Mouse (Mus musculus) adrenal gland, adult 18-20 months (tissue): ENCODE data around the gene Trafd1. TPM values are rescaled to one million over a fixed set of nuclear protein-coding genes. Genes with fewer than 3 reads are reported as not detected.

Experiments
- DNase-seq, 2 experiments: peaks; one replicate each; pipeline ENCODE4 v3.0.0; 2021 to 2022; ENCODE audit warnings: low spot score in 2 of 2
- long read RNA-seq, 2 experiments: library from polyadenylated mRNA; stranded (forward); transcript quantifications; one replicate each; pipeline ENCODE4 v2.0.0; 2021
- total RNA-seq, 2 experiments: library from RNA; stranded (reverse); gene quantifications; 1 replicate in 1 of 2; 2 replicates in 1 of 2; pipeline ENCODE4 v1.2.3; 2021

The Trafd1 gene
- 10 to 100 TPM; 41.6 to 49.4 TPM for total RNA-seq
- long read RNA-seq, experiment 1, transcript Trafd1-201 (12 exons, 2,503 nt): major isoform, 6 of 49 reads
- long read RNA-seq, experiment 1, partial matches to known transcripts: 2 of 49 reads
- long read RNA-seq, experiment 1, other reads (novel, unspliced or antisense): 41 of 49 reads
- long read RNA-seq, experiment 2, transcript Trafd1-201 (12 exons, 2,503 nt): major isoform, 18 of 65 reads
- long read RNA-seq, experiment 2, partial matches to known transcripts: 9 of 65 reads
- long read RNA-seq, experiment 2, other reads (novel, unspliced or antisense): 33 of 65 reads

DNA sequence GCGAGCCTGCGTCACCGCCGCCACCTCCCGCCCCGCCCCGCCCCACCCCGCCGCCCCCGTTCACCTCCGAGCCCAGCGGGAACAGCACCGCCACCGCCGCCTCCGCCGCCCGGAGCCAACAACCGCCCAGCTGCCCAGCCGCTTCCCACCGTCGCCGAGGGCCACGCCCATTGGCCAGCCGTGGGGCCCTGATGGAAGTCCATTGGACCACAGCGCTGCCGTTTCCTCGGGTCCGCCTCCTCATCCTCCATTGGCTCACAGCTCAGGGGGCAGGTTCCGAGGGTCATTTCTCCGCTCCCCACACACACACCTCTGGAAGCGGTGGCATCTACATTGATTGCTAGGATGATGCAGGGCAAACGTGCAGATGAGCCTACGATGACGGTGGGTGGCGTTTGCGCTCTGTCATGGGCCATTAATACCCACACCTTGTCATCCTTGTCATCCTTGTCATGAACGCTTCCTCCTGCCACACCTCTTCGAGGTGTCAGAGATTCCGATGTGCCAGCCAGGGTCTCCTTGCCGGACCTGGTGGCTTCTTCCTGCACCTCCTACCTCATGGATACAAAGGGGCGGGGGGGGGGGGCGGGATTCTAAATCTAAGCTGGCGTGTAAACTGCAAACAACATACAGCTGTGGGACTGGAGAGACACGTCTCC is at the start of gene Trafd1:
TSS of gene Trafd1 (minus strand) at position 172 of the 659 bp plus-strand sequence.
- DNase-seq: peak; percentile 91 to 93

- no peak for DNase-seq
Observed at GRCm38 (mm10) chr5:121428954-121429353, 43.5 kb upstream of the Trafd1 start.

DNA sequence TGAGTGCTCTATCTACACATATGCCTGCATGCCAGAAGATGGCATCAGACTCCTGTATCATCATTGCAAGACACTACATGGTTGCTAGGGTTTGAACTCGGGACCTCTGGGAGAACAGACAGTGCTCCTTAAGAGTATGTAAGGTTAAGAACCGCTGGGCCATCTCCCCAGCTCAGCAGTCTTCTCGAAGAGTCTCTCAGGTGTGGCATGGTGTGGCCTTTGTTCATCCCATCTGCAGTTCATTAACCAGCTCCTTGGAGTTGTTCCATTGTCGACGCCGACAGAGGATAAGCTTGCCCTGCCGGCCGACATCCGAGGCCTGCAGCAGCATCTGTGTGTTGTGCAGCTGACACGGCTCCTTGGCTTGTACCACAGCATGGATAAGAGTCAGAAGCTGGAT is 37.9 kb upstream of the Trafd1 start:
- no peak for DNase-seq

DNA sequence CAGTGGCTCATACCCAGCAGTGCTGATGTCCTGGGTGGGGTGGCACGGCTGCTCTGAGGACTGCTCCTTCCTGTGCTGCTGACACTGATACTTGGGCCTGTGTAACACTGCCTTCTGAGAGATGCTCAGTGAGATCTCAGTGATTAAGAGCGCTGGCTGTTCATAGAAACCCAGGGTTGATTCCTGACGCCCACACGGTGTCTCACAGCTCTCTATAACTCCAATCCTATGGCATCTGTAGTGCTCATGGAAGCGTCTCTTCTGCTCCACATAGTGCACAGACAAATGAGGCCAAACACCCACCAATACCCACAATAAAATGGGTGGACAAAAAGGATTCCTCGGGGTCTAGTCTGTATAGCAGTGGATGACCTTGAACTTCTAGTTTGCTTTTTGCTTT is 37.4 kb upstream of the Trafd1 start:
- no peak for DNase-seq

- no peak for DNase-seq
Observed at GRCm38 (mm10) chr5:121420721-121421120, 35.3 kb upstream of the Trafd1 start.

- no peak for DNase-seq
Observed at GRCm38 (mm10) chr5:121410975-121411374, 25.5 kb upstream of the Trafd1 start.

GRCm38 (mm10) chr5:121407856-121408255 is 22.4 kb upstream of the Trafd1 start:
- DNase-seq: no peak

DNA sequence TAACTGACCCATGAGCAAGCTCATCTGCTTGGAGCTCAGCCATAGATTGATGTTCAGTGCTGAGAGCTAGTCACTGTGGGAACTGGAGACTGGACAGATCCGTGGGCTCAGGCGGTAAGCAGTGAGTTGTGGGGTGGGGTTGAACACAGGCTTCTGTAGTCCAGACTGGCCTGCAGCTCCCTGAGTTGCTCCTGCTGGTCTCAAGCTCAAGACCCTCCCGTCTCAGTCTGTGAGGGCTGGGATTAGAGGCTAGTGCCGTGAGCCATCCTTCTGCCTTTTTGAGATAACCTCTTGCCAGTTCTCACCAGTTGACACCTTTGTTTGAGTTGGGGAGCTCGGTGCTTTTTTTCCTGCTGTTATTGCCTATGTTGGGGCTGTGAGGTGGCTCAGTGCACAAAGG is 15.4 kb upstream of the Trafd1 start:
- no peak for DNase-seq

DNA sequence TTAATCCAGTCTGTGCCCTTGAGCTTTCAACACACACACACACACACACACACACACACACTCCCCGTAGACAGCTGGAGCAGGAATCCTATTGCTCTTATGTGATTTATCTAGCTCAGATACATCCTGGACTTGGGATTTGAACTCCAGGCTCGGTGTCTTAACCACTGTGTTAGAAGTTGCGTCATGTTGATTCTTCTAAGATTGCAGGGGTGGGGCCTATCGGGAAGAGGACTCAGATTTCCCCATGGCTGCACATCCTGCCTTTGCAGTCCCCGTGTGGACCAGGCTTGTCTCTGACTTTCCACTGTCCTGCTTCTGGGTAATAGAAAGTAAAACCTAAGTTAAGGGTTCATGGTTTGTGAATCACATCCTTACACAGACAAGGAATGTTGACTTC is 14.6 kb upstream of the Trafd1 start:
- DNase-seq: no peak

DNA sequence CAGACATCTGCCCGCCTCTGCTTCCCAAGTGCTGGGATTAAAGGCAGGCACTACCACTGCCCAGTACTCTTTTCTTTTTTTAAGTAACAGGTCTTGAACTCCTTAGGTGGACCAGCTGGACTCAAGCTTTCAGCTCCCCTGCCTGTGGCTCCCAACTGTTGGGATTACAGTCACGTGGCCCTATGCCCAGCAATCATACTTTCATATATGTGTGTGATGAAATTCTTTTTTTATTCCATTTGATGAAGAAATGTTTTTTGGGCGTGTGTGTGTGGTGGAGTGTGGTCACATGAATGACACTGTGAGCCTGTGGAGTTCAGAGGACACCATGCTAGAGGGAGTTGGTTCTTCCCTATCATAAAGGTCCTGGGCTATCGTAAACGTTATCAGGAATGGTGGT is 14.1 kb upstream of the Trafd1 start:
- DNase-seq: no peak

GRCm38 (mm10) chr5:121398965-121399462 is 13.6 kb upstream of the Trafd1 start:
- no peak for DNase-seq

GRCm38 (mm10) chr5:121398146-121398964 is 12.9 kb upstream of the Trafd1 start:
- DNase-seq: no peak

DNA sequence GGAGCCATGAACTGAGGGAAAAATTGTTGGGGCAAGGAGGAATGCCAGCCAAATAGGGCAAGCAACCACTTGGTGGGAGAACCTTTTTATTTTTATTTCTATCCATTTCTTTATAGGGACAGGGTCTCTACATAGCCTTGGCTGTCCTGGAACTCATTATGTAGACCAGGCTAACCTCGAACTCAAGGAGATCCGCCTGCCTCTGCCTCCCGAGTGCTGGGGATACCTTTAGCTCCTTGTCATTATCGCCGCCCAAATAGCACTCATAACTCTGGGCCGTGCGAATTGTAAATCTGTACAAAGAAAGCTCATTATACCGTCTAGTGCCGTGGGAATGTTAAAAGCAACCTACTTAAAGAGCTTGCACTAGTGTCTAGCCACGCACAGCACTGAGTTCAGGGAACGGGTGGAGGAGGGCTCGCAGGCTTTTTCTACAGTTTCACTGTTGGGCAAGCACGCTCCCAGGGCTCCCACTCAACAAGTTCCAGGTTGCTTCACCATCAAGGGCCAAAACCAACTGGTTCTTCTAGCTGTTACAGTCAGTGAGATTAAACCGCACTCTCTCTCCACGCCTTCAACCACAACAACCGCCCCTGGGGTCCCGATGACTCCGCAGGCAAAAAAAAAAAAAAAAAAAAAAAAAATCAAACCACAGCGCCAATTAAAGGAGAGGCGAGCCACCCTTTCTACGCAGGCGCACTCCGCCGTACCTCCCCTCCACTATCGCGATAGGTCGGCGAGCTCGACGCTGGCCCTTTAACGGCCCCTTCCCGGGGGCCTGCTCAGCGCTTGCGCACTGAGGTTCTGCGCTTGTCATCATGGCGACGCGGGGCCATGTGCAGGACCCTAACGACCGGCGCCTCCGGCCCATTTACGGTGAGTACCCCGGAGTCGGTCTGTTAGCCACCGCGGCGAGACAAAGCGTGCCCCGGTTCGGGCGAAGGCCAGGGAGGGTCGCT is 12.0 kb upstream of the Trafd1 start, which contains the start of gene Naa25:
TSS of gene Naa25 (plus strand) at position 750 of the 959 bp plus-strand sequence.
- DNase-seq: peak; percentile 93 to 94

DNA sequence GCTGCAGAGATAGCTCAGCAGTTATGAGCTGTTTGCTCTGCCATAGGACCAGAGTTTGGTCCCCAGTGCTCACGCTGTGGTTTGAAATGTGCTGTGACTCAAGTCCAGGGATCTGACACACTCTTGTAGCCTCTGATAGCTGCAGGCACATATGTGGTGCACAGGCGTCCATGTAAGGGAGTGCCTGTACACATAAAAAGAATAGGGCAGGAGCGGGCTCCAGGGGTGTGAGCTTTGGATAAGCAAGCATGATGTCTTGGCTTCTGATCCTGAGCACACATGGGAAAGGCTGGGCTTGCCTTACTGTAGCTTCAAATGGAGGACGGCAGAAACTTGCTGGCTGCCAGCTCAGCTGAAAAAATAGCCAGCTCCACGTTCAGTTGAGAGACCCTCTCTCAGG is 10.2 kb upstream of the Trafd1 start:
- DNase-seq: no peak

DNA sequence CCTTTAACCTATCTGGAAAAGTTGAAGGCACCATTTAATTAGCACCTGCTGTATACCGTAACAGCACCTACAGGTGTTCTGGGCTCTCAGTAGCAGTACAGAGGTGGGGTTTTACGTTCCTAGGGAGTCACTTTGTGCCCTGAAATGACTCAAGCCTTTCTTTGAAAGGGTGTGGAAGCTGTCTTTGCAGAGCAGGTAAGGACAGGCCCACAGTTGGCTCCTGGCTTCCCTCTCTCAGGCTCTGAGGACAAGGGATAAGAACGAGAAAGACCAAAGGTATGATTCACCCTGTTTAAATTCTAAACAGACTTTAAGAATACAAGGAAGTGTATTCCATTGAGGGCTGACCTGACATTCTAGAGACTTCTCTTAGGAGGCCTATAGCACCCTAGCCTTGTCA is 8.0 kb upstream of the Trafd1 start:
- no peak for DNase-seq

DNA sequence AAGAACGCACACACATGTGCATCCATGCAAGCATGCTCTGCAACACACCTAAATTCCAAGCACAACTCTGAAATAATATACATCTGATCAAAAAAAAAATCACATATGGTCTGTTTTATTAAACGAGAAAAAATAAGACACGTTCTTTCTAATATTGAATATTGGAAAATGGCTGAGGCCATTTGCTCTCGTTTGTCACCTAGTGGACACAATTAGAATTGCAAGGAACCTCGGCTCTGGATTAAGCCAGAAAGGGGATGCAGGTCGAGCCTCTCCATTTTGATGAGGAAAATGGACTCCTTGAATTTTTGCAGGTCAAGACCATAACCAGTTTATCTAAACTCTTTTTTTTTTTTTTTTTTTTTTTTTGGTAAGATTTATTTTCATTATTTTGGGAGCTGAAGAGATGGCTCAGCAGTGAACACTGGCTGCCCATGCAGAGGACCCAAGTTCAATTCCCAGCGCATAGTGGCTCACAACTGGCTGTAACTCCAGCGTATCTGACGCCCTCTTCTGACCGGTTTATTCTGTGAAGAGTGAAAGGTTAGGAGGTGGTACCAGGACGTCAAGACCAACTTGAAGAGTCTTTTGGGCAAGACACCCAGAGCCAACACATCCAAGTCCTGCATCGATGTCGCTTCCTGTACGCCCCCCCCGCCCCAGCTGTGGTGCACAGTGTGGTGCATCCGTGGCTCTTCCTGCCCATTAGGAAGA is 7.4 kb upstream of the Trafd1 start:
- DNase-seq: peak in 1 of 2 experiments; percentile 35

DNA sequence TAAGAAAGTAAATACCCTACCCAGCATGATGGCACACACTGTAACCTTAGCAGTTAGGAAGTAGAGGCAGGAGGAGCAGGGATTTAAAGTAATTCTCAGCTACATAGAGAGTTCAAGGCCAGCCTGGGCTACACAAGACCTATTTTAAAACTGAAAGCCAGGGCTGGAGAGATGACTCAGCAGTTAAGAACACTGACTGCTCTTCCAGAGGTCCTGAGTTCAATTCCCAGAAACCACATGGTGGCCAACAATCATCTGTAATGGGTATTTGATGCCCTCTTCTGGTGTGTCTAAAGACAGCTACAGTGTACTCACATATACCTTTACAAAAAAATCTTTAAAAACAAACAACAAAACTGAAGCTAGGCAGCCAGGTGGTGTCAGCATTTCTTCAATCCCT is 4.3 kb upstream of the Trafd1 start:
- DNase-seq: no peak

DNA sequence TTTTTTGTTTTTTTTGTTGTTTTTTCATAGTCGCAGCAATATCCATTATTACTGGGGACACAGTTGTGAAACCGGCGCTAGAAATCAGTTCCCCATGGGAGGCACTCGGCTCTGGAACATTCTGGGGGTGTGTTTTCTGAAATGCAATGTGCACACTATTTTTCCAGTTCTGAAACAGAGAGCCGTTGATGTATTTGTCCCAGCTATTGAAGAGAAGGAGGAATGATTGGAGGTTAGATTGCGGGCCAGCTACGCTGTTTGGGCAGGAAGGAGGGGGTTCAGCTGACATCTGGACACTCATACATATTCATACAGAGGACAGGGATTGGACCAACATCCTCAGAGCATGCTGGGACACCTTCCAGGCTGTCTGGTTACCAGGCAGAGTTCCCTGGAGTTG is 3.7 kb upstream of the Trafd1 start:
- no peak for DNase-seq

DNA sequence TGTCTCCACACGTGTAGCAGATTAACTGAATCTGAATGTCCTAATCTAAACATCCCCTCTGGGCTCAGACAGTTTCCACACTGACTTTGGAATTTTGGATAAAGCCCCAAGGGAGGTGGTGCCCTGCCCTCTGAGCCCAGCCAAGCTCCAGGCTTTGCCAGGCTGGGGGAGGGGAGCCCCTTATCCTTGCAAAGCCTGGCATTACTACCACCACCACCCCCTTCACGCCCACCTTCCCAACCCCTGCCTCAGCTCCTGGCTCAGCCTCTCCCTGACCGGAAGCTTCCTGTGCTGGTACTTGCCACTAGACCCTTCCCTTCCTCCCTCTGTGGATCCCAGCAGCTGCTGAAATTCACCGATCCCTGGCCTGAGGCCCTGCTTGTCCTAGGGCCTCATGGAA is 1.7 kb upstream of the Trafd1 start:
- no peak for DNase-seq
